Mouse (Mus musculus) R1 (cell line): ENCODE data around the gene Gcnt2.

ENCODE experiments used
- DNase-seq: peaks from one replicate; pipeline ENCODE4 v3.0.0-alpha.2; 2018; ENCODE audit warnings: low read depth, low spot score

Gcnt2 gene

GRCm38 (mm10) chr13:40937586-40937985 is 78.0 kb downstream of the Gcnt2 start:
- peak; percentile 73 for DNase-seq

GRCm38 (mm10) chr13:40938485-40939357 is 79.2 kb downstream of the Gcnt2 start:
- no peak for DNase-seq

- peak; percentile 69 for DNase-seq
These were observed 83.5 kb downstream of the Gcnt2 start for GRCm38 (mm10) chr13:40943066-40943465.

GRCm38 (mm10) chr13:40943936-40944335 is 84.4 kb downstream of the Gcnt2 start:
- DNase-seq: peak; percentile 35

- DNase-seq: peak; percentile 83
These were observed 84.8 kb downstream of the Gcnt2 start for GRCm38 (mm10) chr13:40944346-40944745.

GRCm38 (mm10) chr13:40946513-40946912 is 87.0 kb downstream of the Gcnt2 start:
- DNase-seq: no peak

GRCm38 (mm10) chr13:40947538-40948205 is 88.1 kb downstream of the Gcnt2 start:
- DNase-seq: no peak

GRCm38 (mm10) chr13:40951386-40951976 is 91.9 kb downstream of the Gcnt2 start:
- peak; percentile 76 for DNase-seq

GRCm38 (mm10) chr13:40953231-40953630 is 93.7 kb downstream of the Gcnt2 start:
- DNase-seq: no peak

- DNase-seq: no peak
These were observed 96.2 kb downstream of the Gcnt2 start for GRCm38 (mm10) chr13:40955773-40956172.

- peak; percentile 39 for DNase-seq
These were observed 108.1 kb downstream of the Gcnt2 start for GRCm38 (mm10) chr13:40967609-40968008.

GRCm38 (mm10) chr13:40968564-40968963 is 109.0 kb downstream of the Gcnt2 start:
- no peak for DNase-seq

GRCm38 (mm10) chr13:40969761-40970390 is 110.3 kb downstream of the Gcnt2 start:
- DNase-seq: peak; percentile 74

GRCm38 (mm10) chr13:40971261-40971660 is 111.7 kb downstream of the Gcnt2 start:
- DNase-seq: no peak

- no peak for DNase-seq
These were observed 112.3 kb downstream of the Gcnt2 start for GRCm38 (mm10) chr13:40971831-40972230.

- peak; percentile 61 for DNase-seq
These were observed 113.4 kb downstream of the Gcnt2 start for GRCm38 (mm10) chr13:40972976-40973375.

GRCm38 (mm10) chr13:40977609-40978008 is 118.1 kb downstream of the Gcnt2 start:
- DNase-seq: peak; percentile 91

- DNase-seq: no peak
These were observed 119.1 kb downstream of the Gcnt2 start for GRCm38 (mm10) chr13:40978652-40979051.

- no peak for DNase-seq
These were observed 119.8 kb downstream of the Gcnt2 start for GRCm38 (mm10) chr13:40979321-40979720.

GRCm38 (mm10) chr13:40982759-40983158 is 123.2 kb downstream of the Gcnt2 start:
- no peak for DNase-seq

- DNase-seq: no peak
These were observed 126.5 kb downstream of the Gcnt2 start for GRCm38 (mm10) chr13:40986081-40986480.
